Mouse (Mus musculus): ENCODE measurements around the gene Gm44503.

GRCm38 (mm10) chr9:72961959-72962358 is 3.3 kb downstream of the Gm44503 start:
- TF ChIP-seq USF1 (IDR thresholded peaks at IDR 0.05; ENCODE audit: low read depth), result no peak
- TF ChIP-seq MYOD1 (IDR thresholded peaks at IDR 0.05; ENCODE audit: control insufficient read depth, insufficient read length, low read depth), result no peak
- TF ChIP-seq CTCF (IDR thresholded peaks at IDR 0.05; ENCODE audit: control insufficient read depth, insufficient read depth, insufficient read length), result no peak
- no peak for TF ChIP-seq MYOG (IDR thresholded peaks at IDR 0.05; ENCODE audit: control insufficient read depth, extremely low read depth, insufficient read length)
- TF ChIP-seq MAX (IDR thresholded peaks at IDR 0.05), result no peak
- TF ChIP-seq CEBPB (IDR thresholded peaks at IDR 0.05; ENCODE audit: low read depth), result no peak

Measured in C2C12 (cell line).